Mouse (Mus musculus) kidney, postnatal 36 days (tissue): ENCODE data around the gene Vmn2r3.
"Not testable (repeated sequence)": the region's sequence is repeated elsewhere in the genome, so short reads cannot be mapped to it uniquely, and the experiment has no call there.

Source experiments
- DNase-seq, 2 experiments: peaks; one replicate each; pipeline ENCODE4 v3.0.0; 2021 to 2022; ENCODE audit warnings: mixed read lengths in 2 of 2

Vmn2r3 gene

DNA sequence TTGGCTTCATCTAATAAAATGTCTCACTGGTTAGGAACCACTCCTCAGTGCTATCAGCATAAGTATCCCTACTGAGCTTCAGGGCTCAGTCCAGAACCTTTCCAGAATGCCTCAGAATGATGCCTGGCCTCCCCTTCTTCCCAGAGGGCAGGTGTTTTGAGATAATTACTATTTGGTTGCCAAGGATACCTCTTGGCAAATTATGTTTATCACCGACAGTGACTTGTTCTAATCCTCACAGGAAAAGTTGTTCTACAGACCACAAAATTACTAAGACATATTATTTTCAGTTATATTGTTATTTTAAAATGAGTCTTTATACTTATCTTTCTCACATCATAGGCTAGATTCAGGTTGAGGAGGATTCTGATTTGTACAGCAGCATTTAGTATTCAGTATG is at the start of gene Vmn2r3:
TSS of gene Vmn2r3 (minus strand) at position 101 of the 400 bp plus-strand sequence.
- DNase-seq, result no peak

- DNase-seq, result no peak
Observed at GRCm38 (mm10) chr3:64332548-64332947, 43.0 kb upstream of the Vmn2r3 start.

- no peak for DNase-seq
Observed at GRCm38 (mm10) chr3:64321824-64322223, 32.3 kb upstream of the Vmn2r3 start.

DNA sequence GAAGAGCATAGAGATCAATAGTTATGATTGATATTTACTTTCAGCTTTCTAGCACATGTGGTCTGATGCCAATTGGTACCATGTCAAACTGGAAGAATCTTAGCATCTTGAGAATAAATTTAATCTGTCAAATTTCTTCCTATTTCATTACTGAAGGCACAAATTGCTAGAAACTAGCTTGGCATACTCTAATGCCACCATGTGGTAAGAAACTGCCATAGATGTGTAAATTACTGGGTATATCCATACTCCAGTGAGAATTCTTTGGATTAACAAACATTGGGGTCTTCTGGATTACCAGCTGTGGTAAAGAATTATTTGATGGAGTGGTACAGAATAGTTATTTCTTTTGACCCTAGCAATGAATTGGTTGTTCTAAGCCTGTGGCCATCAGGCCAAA is 17.3 kb upstream of the Vmn2r3 start:
- no peak for DNase-seq

- no peak for DNase-seq
Observed at GRCm38 (mm10) chr3:64265762-64266112, 23.8 kb downstream of the Vmn2r3 start.

DNA sequence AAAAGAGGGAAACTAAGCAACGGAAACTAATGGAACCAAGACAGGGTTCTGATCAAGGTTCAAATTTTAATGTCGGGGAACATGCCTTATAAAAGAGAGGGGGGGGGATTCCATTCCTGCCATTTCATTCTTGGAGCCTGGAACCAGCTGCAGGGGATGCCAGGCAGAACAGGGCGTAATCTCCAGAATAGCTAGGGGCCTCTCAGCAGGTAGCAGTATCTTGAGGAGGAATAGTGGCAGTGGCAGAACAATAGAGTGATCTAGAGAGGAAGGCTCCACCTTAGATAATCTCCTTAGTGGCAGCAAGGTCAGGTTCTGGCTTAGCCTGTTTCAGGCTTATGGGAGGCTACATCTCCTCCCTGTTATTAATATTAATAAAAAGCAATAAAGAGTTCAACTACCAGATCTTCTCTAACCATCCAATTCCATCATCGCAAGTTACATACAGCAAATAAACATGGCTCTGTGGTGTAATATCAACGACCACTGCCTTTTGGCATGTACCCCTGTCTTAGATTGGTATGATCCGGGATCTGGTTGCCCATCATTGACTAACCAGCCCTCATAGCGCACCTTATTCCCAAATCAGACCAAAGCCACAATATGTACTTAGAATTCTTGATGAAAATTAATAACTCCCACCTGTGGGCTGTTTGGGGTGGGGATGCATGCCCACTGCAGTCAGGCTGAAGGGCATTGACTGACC is 24.3 kb downstream of the Vmn2r3 start:
- DNase-seq, result not testable (repeated sequence)

GRCm38 (mm10) chr3:64259582-64259981 is 29.9 kb downstream of the Vmn2r3 start:
- DNase-seq, result no peak

GRCm38 (mm10) chr3:64251646-64252045 is 37.9 kb downstream of the Vmn2r3 start:
- DNase-seq, result no peak

DNA sequence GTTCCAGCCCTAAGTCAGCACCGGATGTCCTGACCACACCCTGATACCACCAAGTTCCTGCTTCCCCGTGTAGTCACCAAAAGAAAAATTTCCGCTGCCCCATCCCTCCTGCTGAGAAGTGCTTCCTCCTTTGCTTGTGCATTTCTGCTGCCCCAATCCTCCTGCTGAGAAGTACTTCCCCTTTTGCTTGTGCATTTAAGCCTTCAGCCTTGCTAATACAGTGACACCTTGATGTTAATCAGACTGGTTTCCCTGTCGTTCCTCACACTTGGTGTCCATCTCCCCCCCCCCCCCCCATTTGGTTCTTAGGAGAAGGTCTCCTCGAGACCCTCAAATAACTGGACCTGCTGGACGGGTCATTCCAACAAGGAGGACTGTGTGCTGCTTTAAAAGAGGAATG is 39.0 kb downstream of the Vmn2r3 start:
- DNase-seq, result not testable (repeated sequence)

DNA sequence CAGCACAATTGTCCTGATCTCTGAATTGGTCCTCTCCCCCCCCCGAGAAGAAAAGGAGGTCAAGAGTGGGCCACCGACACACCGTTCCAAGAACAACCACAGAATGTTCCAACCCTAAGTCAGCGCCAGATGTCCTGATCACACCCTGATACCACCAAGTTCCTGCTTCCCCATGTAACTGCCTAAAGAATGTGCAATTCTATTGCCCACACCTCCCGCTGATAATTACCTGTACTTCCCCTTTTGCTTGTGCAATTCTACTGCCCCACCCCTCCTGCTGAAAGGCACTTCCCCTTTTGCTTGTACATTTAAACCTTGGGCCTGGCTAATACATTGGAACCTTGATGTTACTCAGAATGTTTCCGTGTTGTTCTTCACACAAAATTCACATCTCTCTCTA is 54.0 kb downstream of the Vmn2r3 start:
- DNase-seq, result not testable (repeated sequence)

DNA sequence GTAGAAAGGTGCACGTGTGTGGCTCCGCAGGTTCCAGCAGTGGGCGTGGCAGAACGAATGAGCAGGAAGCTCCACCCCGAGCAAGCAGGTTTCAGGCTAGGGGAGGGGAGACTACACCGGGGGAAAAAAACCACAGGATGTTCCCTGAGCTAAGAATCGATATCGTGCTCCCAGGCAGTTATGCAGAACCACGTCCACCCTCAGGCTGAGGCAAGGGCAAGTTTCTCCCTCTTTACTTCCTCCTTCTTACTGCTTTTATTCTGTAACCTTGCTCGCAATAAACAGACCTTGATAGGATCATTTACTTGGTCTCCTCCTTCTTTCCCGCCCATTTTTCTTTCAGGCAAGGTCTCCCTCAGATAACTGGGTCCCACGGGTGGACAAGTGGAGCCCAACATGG is 55.9 kb downstream of the Vmn2r3 start:
- DNase-seq, result not testable (repeated sequence)

DNA sequence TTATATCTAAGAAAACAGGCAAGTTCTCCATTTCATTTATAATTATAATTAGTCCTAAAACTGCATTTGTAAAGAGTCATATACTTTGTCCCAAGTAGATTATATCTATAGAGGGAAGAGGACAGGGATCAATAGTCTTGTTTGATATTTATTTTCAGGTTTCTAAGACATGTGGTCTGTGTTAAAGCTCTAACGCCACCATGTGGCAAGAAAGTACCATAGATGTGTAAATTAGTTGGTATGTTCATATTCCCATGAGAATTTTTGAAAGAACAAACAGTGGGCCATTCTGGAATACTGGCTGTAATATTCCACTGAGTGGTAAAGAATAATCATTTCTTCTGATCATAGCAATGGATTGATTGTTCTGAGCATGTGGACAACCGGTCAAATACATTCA is 62.3 kb downstream of the Vmn2r3 start:
- no peak for DNase-seq
